Mouse (Mus musculus): ENCODE measurements around the gene B3gnt4. TPM values are rescaled to one million over a fixed set of nuclear protein-coding genes. Genes with fewer than 3 reads are reported as not detected.
A peak's percentile ranks its signal among the peaks of the same experiment; 100 is the strongest.
"Not testable (repeated sequence)": the region's sequence is repeated elsewhere in the genome, so short reads cannot be mapped to it uniquely, and the experiment has no call there.

Gene B3gnt4
- polyA plus RNA-seq, 1 experiment from 2014 or later = 2.0 TPM

DNA sequence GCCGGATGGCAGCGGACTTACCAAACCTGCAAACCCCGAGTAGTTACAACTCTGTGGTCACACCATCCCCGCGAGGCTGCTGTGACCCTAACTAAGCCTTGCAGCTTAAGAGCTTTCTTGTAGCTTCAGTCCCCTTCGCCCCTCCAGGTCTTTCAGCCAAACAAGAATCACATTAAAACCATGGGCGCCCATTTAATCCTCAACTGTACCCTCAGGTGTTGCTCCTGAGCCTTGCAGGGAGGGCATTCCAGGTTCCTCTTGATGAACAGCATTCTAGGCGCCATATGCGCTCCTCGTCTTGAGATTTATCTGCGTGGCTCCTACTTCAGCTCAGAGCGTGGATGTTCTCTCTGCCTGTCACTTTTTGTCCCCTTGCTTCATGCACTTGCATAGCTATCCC lies 1.3 kb upstream of the B3gnt4 start:
- Histone ChIP-seq H3K4me2 (peak overlapping the region; percentile 86), H3K4me3 (peak overlapping the region; percentile 65), H3K9ac (peak overlapping the region; percentile 77), H3K9me3 (replicated peaks) (no peaks in the 10 kb centered on the region), H3K27me3 (no peaks in the 10 kb centered on the region), H3K4me1 (peaks cover 17% of the 10 kb centered on the region), H3K27ac (no peak overlapping the region), H3K36me3 (ENCODE audit: poor library complexity, severe bottlenecking) (peaks cover 28% of the 10 kb centered on the region)
- no peak; the same call in 1 of the 2 replicates for ATAC-seq
- WGBS = 3% methylated on average over 12 of the region's 12 CpGs

DNA sequence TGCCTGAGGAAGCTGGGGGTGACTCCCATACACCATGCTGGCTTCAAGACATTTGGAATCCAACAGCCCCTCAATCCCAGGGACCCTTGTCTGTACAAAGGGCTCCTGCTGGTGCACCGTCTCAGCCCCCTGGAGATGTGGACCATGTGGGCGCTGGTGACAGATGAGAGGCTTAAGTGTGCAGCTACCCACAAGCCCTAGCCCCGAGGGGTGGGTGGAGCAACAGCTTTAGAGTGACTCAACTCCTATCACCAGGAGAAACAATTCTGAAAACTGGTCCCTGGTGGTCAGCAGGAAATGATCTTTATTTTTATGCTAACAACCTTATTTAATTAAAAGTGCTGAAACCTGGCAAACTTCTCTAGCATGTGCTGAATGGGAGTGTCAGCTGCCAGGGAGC lies 1.2 kb downstream of the B3gnt4 start:
- not testable (repeated sequence) for H3K27me3 ChIP-seq; H3K9me3 ChIP-seq (replicated peaks); H3K27ac ChIP-seq; H3K4me3 ChIP-seq; H3K4me2 ChIP-seq; H3K9ac ChIP-seq; ATAC-seq
- Histone ChIP-seq H3K4me1 (peaks cover 17% of the 10 kb centered on the region), H3K36me3 (ENCODE audit: poor library complexity, severe bottlenecking) (peaks cover 52% of the 10 kb centered on the region)
- WGBS = 77% methylated on average over 3 of the region's 3 CpGs

DNA sequence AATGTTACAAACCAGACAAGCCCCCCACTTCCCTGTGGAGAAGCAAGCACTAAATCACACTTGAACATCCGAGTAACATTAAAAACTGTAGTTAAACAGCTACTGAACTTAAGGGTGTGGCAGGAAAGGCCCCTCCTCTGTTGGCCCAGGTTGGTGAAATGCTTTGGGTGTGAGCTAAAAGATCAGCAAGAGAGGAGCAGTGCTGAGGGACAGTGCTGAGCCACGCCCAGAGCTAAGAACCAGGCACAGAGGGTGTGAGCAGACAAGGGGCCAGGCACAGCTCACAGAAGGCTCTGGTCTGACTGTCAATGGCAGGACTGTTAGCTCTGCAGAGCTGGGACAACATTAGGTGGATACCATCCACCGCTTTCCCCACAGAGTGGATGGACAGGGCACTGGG lies 1.8 kb downstream of the B3gnt4 start:
- Histone ChIP-seq H3K4me3 (no peak overlapping the region), H3K27me3 (no peaks in the 10 kb centered on the region), H3K27ac (no peak overlapping the region), H3K36me3 (ENCODE audit: poor library complexity, severe bottlenecking) (peaks cover 59% of the 10 kb centered on the region), H3K4me1 (peaks cover 17% of the 10 kb centered on the region), H3K9me3 (replicated peaks) (no peaks in the 10 kb centered on the region), H3K9ac (no peak overlapping the region), H3K4me2 (no peak overlapping the region)
- WGBS = 82% methylated on average over 3 of the region's 3 CpGs
- no peak for ATAC-seq

DNA sequence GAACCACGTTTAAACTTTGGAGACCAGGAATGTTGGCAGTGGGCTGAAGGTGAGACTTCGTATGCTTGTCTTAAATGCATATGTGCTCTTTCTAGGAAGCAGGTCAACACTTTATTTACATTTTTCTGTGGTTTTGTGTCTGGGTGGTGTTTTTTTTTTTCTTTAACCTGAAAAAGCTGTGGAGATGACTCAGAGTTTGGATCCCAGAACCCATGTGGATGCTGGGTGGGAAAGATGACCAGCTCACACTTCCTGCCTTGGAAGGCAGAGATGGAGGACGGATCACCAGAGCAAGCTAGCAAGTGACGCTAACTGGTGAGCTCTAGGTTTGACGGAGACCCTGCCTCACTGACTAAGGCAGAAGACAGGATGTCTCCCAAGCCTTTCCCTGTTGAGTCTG lies 4.6 kb downstream of the B3gnt4 start:
- H3K9me3 ChIP-seq (replicated peaks) = no peaks in the 10 kb centered on the region
- 90% methylated on average over 5 of the region's 5 CpGs for WGBS
- no peak for ATAC-seq
- H3K36me3 ChIP-seq (ENCODE audit: poor library complexity, severe bottlenecking) = peaks cover 85% of the 10 kb centered on the region
- H3K4me1 ChIP-seq = no peaks in the 10 kb centered on the region
- H3K4me2 ChIP-seq = no peak overlapping the region
- no peak overlapping the region for H3K27ac ChIP-seq
- H3K4me3 ChIP-seq = no peak overlapping the region
- no peak overlapping the region for H3K9ac ChIP-seq
- H3K27me3 ChIP-seq = no peaks in the 10 kb centered on the region

DNA sequence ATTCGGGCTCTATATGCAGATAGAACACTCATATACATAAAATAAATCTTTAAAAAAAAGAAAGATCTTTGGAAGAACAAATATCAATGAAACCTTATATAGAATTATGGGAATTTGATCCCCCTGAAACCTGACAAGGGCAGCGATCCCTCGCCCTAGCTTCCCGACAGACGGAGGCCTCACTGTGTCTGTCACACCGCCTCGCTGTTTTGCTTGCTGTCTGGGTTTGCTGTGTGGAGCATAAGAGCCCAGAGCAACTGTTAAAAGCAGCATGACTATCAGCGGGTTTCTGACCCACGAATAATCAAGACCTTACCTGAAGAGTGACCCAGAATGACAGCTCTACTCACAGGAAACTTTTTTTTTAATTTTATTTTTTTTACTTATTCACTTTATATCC lies 10.4 kb downstream of the B3gnt4 start:
- Histone ChIP-seq H3K36me3 (ENCODE audit: poor library complexity, severe bottlenecking) (peaks cover 42% of the 10 kb centered on the region), H3K4me3 (no peak overlapping the region), H3K9ac (no peak overlapping the region), H3K9me3 (replicated peaks) (no peaks in the 10 kb centered on the region), H3K4me2 (no peak overlapping the region), H3K27me3 (no peaks in the 10 kb centered on the region), H3K27ac (no peak overlapping the region), H3K4me1 (peaks cover 27% of the 10 kb centered on the region)
- WGBS = 88% methylated on average over 9 of the region's 9 CpGs
- ATAC-seq = no peak

DNA sequence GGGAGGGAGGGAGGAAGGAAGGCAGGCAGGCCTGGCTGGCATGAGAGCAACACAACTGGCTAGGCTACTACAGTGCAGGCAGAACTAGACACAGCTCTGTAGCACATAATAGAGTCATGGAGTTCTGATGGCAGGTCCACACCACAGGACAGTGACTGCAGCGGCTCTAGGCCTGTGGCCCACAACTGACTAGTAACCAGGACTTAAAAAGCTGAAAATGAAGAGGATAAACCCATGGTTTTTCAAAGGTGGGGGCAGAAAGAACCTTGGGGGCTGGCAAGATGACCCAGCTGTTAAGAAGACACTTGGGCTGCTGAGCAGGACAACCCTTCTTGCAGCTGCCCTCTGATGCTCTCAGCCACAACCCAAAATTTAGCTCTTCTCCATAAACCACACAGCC lies 11.4 kb downstream of the B3gnt4 start:
- Histone ChIP-seq H3K4me2 (no peak overlapping the region), H3K9ac (no peak overlapping the region; the same call in 1 of the 2 replicates), H3K27ac (no peak overlapping the region), H3K4me3 (no peak overlapping the region), H3K4me1 (peaks cover 27% of the 10 kb centered on the region), H3K9me3 (replicated peaks) (no peaks in the 10 kb centered on the region), H3K27me3 (no peaks in the 10 kb centered on the region), H3K36me3 (ENCODE audit: poor library complexity, severe bottlenecking) (peaks cover 32% of the 10 kb centered on the region)
- 89% methylated on average over 1 of the region's 1 CpGs for WGBS
- no peak for ATAC-seq

DNA sequence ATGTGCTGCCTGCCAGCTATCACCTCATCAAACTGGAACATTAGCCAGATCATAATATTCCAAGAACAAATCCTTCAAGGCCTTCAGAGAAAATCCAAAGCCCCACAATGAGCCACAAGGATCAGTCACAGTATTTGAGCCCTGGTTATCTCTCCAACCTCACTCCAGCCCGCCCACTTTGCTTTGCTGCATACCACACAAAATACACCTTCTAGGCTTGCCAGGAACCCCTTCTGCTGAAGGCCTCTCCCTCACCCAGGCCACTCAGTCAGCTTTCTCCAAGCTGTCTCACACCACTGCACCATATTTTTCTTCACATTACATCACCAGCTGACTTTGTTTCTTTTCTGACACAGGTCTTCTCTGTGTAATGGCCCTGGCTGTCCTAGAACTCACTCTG lies 11.9 kb downstream of the B3gnt4 start:
- Histone ChIP-seq H3K4me3 (no peak overlapping the region), H3K4me1 (peaks cover 27% of the 10 kb centered on the region), H3K9ac (no peak overlapping the region), H3K27ac (no peak overlapping the region), H3K36me3 (ENCODE audit: poor library complexity, severe bottlenecking) (peaks cover 27% of the 10 kb centered on the region), H3K27me3 (no peaks in the 10 kb centered on the region), H3K9me3 (replicated peaks) (no peaks in the 10 kb centered on the region), H3K4me2 (0 out of 2 replicates have a peak overlapping the region, but pooled peaks have one; percentile 10)
- no peak for ATAC-seq
- 86% methylated on average over 1 of the region's 1 CpGs for WGBS

DNA sequence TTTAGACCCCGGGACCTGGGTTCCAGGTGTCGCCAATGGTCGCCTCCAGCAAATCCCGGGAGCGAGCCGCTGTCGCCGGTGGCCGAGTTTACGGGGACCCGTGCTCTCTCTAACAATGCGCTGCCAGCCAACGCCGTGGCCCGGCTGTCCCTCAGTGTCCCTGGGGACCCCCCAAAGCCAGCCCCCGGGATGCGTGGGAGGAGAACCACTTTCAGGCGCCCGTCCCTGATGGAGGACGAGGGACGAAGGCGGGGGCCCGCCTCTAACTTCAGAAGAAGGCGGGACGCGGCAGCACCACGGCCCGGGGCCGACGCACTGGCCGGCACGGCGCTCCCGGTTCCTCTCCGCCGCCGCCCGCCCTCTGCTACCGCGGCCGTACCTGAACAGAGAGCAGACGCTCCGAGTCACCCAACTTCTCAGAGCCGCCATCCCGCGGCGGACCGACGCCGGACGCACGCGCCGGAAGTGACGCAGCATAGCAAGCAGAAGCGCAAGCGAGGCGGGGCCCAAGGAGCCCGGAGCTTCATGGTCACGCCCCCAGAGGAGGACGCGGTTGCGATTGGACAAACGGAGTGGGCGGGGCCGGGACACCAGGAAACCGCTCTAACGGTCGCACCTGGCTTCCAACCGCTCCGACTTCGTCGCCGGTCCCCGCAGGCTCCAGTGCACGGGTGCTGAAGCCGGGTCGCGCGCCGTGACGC lies 13.6 kb downstream of the B3gnt4 start, which contains the start of gene Diablo:
TSS of gene Diablo (minus strand) at position 485 of the 701 bp plus-strand sequence.
- peak; percentile 98 for ATAC-seq
- Histone ChIP-seq H3K9ac (peak within 1 kb of the TSS; percentile 83), H3K36me3 (ENCODE audit: poor library complexity, severe bottlenecking) (peaks cover 24% of the 10 kb centered on the region), H3K4me1 (peaks cover 27% of the 10 kb centered on the region), H3K27ac (peak within 1 kb of the TSS; percentile 60; the same call in 1 of the 2 replicates), H3K4me2 (peak within 1 kb of the TSS; percentile 92), H3K27me3 (no peaks in the 10 kb centered on the region), H3K4me3 (peak within 1 kb of the TSS; percentile 92), H3K9me3 (replicated peaks) (no peaks in the 10 kb centered on the region)
- under 1% methylated on average over 78 of the region's 82 CpGs for WGBS

DNA sequence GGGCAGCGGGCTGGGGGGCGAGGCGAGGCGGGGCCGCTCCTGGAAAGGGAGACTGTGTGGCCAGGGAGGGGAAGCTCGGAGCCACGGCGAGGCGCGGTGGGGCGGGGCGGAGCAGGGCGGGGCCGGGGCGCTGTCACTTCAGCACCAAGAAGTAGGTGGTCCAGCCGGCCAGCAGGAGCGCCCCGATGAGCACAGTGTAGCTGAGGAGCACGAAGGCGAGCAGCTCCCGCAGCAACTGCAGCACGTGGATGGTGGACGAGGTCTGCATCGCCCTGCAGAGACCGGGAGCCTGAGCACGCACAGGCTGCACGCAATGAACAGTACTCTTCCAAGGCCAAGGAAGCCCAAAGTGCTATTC lies 14.1 kb downstream of the B3gnt4 start:
- Histone ChIP-seq H3K9ac (peak overlapping the region; percentile 64), H3K4me3 (peak overlapping the region; percentile 92), H3K4me2 (peak overlapping the region; percentile 92), H3K27me3 (no peaks in the 10 kb centered on the region), H3K9me3 (replicated peaks) (no peaks in the 10 kb centered on the region), H3K36me3 (ENCODE audit: poor library complexity, severe bottlenecking) (peaks cover 26% of the 10 kb centered on the region), H3K27ac (peak overlapping the region; percentile 60; the same call in 1 of the 2 replicates), H3K4me1 (peaks cover 27% of the 10 kb centered on the region)
- 2% methylated on average over 27 of the region's 27 CpGs for WGBS
- peak; percentile 94 for ATAC-seq

DNA sequence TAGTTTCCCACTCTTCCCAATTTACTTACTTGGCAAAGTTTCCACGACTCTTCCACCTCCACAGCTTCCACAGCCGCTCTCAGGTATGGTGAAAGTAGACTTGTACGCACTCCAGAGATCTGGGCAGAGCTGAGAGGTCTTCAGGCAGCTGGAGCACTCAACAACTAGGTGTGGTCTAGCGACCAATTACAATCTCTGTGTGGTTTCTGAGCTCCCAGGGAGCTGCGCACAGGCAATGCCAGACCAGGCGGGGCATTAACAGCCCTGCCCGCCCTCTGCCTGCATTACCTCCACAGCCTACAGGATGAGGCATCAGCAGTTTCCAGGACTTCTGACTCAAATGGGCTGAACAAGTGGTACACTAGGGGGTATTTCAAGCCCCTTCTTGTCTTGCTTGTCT lies 15.0 kb downstream of the B3gnt4 start, which contains the start of gene Gm49027:
TSS of gene Gm49027 (minus strand) at position 208 of the 400 bp plus-strand sequence.
- Histone ChIP-seq H3K4me2 (peak within 1 kb of the TSS; percentile 92), H3K4me3 (peak within 1 kb of the TSS; percentile 92), H3K4me1 (peaks cover 27% of the 10 kb centered on the region), H3K27ac (peak within 1 kb of the TSS; percentile 60; the same call in 1 of the 2 replicates), H3K9me3 (replicated peaks) (no peaks in the 10 kb centered on the region), H3K9ac (peak within 1 kb of the TSS; percentile 64), H3K27me3 (no peaks in the 10 kb centered on the region), H3K36me3 (ENCODE audit: poor library complexity, severe bottlenecking) (peaks cover 28% of the 10 kb centered on the region)
- WGBS = 83% methylated on average over 7 of the region's 7 CpGs
- no peak for ATAC-seq

DNA sequence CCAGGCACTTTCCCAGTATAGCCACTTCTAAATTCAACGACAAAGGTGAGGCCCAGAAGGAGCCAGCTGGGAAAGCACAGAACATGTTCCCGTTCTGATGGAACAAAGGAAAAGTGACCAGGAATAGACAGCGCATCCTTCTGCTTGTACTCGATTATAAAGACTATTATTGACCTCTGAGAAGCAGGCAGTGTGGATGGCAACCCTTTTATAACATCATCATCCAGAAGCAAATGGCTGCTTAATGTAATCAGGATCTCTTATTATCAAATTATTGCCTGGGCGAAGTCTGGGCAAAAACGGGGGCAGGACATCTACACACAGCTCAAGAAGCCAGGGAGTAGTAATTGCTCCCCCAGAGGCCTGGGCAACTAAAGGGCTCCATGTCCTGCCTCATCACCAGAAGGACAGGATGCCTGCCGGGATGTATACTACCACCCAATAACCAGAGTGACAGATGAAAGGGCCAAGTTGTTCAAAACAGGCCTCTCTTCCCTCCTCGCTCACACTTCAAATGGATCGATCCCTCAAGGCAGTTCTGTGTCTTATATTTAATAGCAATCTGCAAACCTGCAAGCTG lies 15.7 kb downstream of the B3gnt4 start:
- Histone ChIP-seq H3K4me2 (no peak overlapping the region), H3K4me1 (peaks cover 27% of the 10 kb centered on the region), H3K27ac (no peak overlapping the region), H3K27me3 (no peaks in the 10 kb centered on the region), H3K36me3 (ENCODE audit: poor library complexity, severe bottlenecking) (peaks cover 36% of the 10 kb centered on the region), H3K4me3 (no peak overlapping the region), H3K9ac (no peak overlapping the region), H3K9me3 (replicated peaks) (no peaks in the 10 kb centered on the region)
- ATAC-seq = no peak
- 90% methylated on average over 9 of the region's 9 CpGs for WGBS

DNA sequence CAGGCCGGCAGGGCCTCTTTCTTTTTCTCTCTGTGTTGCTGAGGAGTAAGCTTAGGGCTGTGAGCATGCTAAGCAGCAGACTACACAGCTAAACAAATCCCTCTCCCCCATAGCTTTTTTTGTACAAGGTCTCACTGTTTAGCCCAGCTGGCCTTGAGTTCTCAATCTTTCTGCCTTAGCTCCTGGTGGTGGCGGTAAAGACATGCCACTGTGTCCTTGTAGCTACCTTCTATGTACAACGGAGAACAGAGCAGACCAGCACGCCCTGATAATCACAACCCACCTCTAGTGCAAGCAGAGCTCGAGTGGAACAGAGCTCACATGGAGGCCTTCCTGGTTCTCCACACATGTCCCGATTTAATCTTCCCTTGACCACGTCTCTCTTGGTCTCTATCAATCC lies 18.4 kb downstream of the B3gnt4 start:
- no peak overlapping the region for H3K4me3 ChIP-seq
- H3K27me3 ChIP-seq = no peaks in the 10 kb centered on the region
- no peak overlapping the region for H3K27ac ChIP-seq
- no peaks in the 10 kb centered on the region for H3K9me3 ChIP-seq (replicated peaks)
- H3K4me1 ChIP-seq = peaks cover 7% of the 10 kb centered on the region
- no peak for ATAC-seq
- WGBS = 75% methylated on average over 7 of the region's 7 CpGs
- no peak overlapping the region for H3K9ac ChIP-seq
- H3K36me3 ChIP-seq (ENCODE audit: poor library complexity, severe bottlenecking) = peaks cover 62% of the 10 kb centered on the region
- H3K4me2 ChIP-seq = no peak overlapping the region

All from forebrain, embryonic 13.5 days (tissue).